Mouse (Mus musculus): ENCODE measurements at regions not wholly inside any gene's neighbourhood (a gene's known extent, or its start where the extent isn't known, plus 50 kb on each side); places are given as distances from the start of the nearest gene placed in this dataset.

GRCm38 (mm10) chr17:66266803-66267202 lies 143.5 kb downstream of the Ddx11 start:
- Histone ChIP-seq H3K4me3 (no peak overlapping the region), H3K27ac (no peak overlapping the region), H3K9ac (no peak overlapping the region), H3K36me3 (no peaks in the 10 kb centered on the region), H3K4me1 (no peaks in the 10 kb centered on the region), H3K9me3 (no peaks in the 10 kb centered on the region), H3K4me2 (replicated peaks) (no peak overlapping the region), H3K27me3 (no peaks in the 10 kb centered on the region)
- no peak for ATAC-seq (ENCODE audit: low FRiP score, low read depth)
- WGBS = 85% methylated on average over 5 of the region's 5 CpGs

- ATAC-seq (ENCODE audit: low FRiP score, low read depth) = no peak
- no peaks in the 10 kb centered on the region for H3K36me3 ChIP-seq
- H3K27me3 ChIP-seq = no peaks in the 10 kb centered on the region
- H3K9ac ChIP-seq = no peak overlapping the region
- 44% methylated on average over 6 of the region's 6 CpGs for WGBS
- H3K27ac ChIP-seq = no peak overlapping the region
- no peaks in the 10 kb centered on the region for H3K4me1 ChIP-seq
- no peak overlapping the region for H3K4me2 ChIP-seq (replicated peaks)
- no peaks in the 10 kb centered on the region for H3K9me3 ChIP-seq
- no peak overlapping the region for H3K4me3 ChIP-seq
Observed at GRCm38 (mm10) chr17:66267831-66268230, 144.5 kb downstream of the Ddx11 start.

GRCm38 (mm10) chr17:66269567-66269966 lies 146.2 kb downstream of the Ddx11 start:
- ATAC-seq (ENCODE audit: low FRiP score, low read depth) = no peak
- H3K27ac ChIP-seq = no peak overlapping the region
- H3K4me2 ChIP-seq (replicated peaks) = no peak overlapping the region
- no peaks in the 10 kb centered on the region for H3K27me3 ChIP-seq
- WGBS = 77% methylated on average over 6 of the region's 6 CpGs
- H3K4me1 ChIP-seq = no peaks in the 10 kb centered on the region
- no peaks in the 10 kb centered on the region for H3K9me3 ChIP-seq
- H3K36me3 ChIP-seq = no peaks in the 10 kb centered on the region
- no peak overlapping the region for H3K4me3 ChIP-seq
- no peak overlapping the region for H3K9ac ChIP-seq

GRCm38 (mm10) chr17:66271906-66272305 lies 148.6 kb downstream of the Ddx11 start:
- 85% methylated on average over 7 of the region's 7 CpGs for WGBS
- Histone ChIP-seq H3K27me3 (no peaks in the 10 kb centered on the region), H3K4me1 (no peaks in the 10 kb centered on the region), H3K27ac (no peak overlapping the region), H3K9ac (no peak overlapping the region), H3K4me2 (replicated peaks) (no peak overlapping the region), H3K9me3 (no peaks in the 10 kb centered on the region), H3K4me3 (no peak overlapping the region), H3K36me3 (no peaks in the 10 kb centered on the region)
- ATAC-seq (ENCODE audit: low FRiP score, low read depth) = no peak

GRCm38 (mm10) chr17:66276778-66277177 lies 153.5 kb downstream of the Ddx11 start:
- Histone ChIP-seq H3K9ac (no peak overlapping the region), H3K4me2 (replicated peaks) (no peak overlapping the region), H3K4me3 (no peak overlapping the region), H3K27me3 (no peaks in the 10 kb centered on the region), H3K9me3 (no peaks in the 10 kb centered on the region), H3K4me1 (no peaks in the 10 kb centered on the region), H3K36me3 (no peaks in the 10 kb centered on the region), H3K27ac (no peak overlapping the region)
- 48% methylated on average over 13 of the region's 13 CpGs for WGBS
- ATAC-seq (ENCODE audit: low FRiP score, low read depth) = no peak

- no peak overlapping the region for H3K9ac ChIP-seq
- no peaks in the 10 kb centered on the region for H3K27me3 ChIP-seq
- H3K9me3 ChIP-seq = no peaks in the 10 kb centered on the region
- H3K4me2 ChIP-seq (replicated peaks) = no peak overlapping the region
- no peak for ATAC-seq (ENCODE audit: low FRiP score, low read depth)
- no peaks in the 10 kb centered on the region for H3K36me3 ChIP-seq
- 61% methylated on average over 5 of the region's 5 CpGs for WGBS
- no peaks in the 10 kb centered on the region for H3K4me1 ChIP-seq
- no peak overlapping the region for H3K27ac ChIP-seq
- no peak overlapping the region for H3K4me3 ChIP-seq
Observed at GRCm38 (mm10) chr17:66278037-66278436, 154.7 kb downstream of the Ddx11 start.

- no peak for ATAC-seq (ENCODE audit: low FRiP score, low read depth)
- Histone ChIP-seq H3K9ac (no peak overlapping the region), H3K4me1 (no peaks in the 10 kb centered on the region), H3K4me3 (no peak overlapping the region), H3K36me3 (no peaks in the 10 kb centered on the region), H3K9me3 (no peaks in the 10 kb centered on the region), H3K4me2 (replicated peaks) (no peak overlapping the region), H3K27ac (no peak overlapping the region), H3K27me3 (no peaks in the 10 kb centered on the region)
- 89% methylated on average over 10 of the region's 10 CpGs for WGBS
Observed at GRCm38 (mm10) chr17:66285295-66285694, 162.0 kb downstream of the Ddx11 start.

Measured in limb, embryonic 13.5 days (tissue).